Mouse (Mus musculus): Measurements from ENCODE around the gene Mup17. TPM values are rescaled to one million over a fixed set of nuclear protein-coding genes. Genes with fewer than 3 reads are reported as not detected.
A peak's percentile ranks its signal among the peaks of the same experiment; 100 is the strongest.
"Not testable (repeated sequence)": the region's sequence is repeated elsewhere in the genome, so short reads cannot be mapped to it uniquely, and the experiment has no call there.

Mup17 gene
- not detected in 2 replicates for total RNA-seq (2012; rRNA removed)

DNA sequence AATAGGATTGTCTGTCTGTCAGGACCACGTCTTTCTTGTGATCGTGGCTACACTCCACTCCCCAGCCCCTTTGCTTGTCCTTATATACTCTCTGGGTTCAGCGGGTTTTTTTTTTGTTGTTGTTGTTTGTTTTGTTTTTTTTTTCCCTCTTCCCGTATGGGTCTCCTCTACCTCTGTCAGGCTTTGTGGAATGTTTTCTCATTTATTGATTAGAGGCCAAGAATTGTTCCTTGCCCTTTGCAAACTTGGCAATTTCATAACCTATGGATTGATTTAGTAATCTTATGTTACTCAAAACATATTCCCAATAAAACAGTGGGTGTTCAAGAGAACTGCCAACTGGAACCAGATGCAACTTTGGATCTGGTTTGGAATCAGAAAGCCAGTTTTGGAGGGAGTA is at the start of gene Mup17:
Mup17 (minus strand) TSS at position 101 of the 400 bp plus-strand sequence.
- in situ Hi-C loops (cut with MboI; ENCODE audit: low sequenced_read_pairs in 2 of 2, unreplicated experiment in 2 of 2); H3K4me1 ChIP-seq (ENCODE audit: control insufficient read depth in 2 of 2, insufficient read depth in 2 of 2, low read length in 2 of 2, poor library complexity in 1 of 2); H3K36me3 ChIP-seq (ENCODE audit: control insufficient read depth, insufficient read depth, low read length, poor library complexity, severe bottlenecking); H3K4me3 ChIP-seq (ENCODE audit: insufficient read depth in 1 of 2, low read depth in 1 of 2, low read length in 2 of 2, poor library complexity in 1 of 2, severe bottlenecking in 1 of 2); H3K9me3 ChIP-seq (ENCODE audit: control insufficient read depth, insufficient read depth, low read depth, low read length); H3K9ac ChIP-seq (ENCODE audit: insufficient read depth, low read depth, low read length, poor library complexity, severe bottlenecking); DNase-seq (ENCODE audit: low read depth, low spot score); H3K27ac ChIP-seq (ENCODE audit: insufficient read depth, low read depth, low read length, poor library complexity, severe bottlenecking): not testable (repeated sequence)

DNA sequence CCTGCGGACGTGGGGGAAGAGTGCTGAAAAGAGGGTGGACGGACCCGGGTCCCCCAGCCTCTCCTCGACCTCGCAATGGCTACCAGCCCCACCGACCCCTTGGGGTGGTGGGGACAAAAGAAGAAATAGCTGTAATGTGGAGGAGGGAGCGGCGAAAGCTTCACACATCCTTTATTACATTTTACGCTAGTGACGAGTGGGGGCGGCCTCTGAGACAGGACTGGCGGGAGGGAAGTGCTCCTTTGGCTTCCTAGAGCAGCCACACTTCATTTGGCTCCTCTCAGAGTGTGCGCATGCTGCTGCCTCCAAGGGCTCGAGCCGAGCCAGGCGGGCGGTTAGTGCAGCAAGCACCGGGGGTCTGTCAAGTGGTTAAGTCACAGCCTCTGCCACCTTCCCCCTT is 24.1 kb downstream of the Mup17 start:
- DNase-seq (ENCODE audit: low read depth, low spot score); H3K36me3 ChIP-seq (ENCODE audit: control insufficient read depth, insufficient read depth, low read length, poor library complexity, severe bottlenecking); H3K27ac ChIP-seq (ENCODE audit: insufficient read depth, low read depth, low read length, poor library complexity, severe bottlenecking); H3K4me1 ChIP-seq (ENCODE audit: control insufficient read depth in 2 of 2, insufficient read depth in 2 of 2, low read length in 2 of 2, poor library complexity in 1 of 2); in situ Hi-C loops (cut with MboI; ENCODE audit: low sequenced_read_pairs in 2 of 2, unreplicated experiment in 2 of 2); H3K4me3 ChIP-seq (ENCODE audit: insufficient read depth in 1 of 2, low read depth in 1 of 2, low read length in 2 of 2, poor library complexity in 1 of 2, severe bottlenecking in 1 of 2); H3K9ac ChIP-seq (ENCODE audit: insufficient read depth, low read depth, low read length, poor library complexity, severe bottlenecking); H3K9me3 ChIP-seq (ENCODE audit: control insufficient read depth, insufficient read depth, low read depth, low read length): not testable (repeated sequence)

DNA sequence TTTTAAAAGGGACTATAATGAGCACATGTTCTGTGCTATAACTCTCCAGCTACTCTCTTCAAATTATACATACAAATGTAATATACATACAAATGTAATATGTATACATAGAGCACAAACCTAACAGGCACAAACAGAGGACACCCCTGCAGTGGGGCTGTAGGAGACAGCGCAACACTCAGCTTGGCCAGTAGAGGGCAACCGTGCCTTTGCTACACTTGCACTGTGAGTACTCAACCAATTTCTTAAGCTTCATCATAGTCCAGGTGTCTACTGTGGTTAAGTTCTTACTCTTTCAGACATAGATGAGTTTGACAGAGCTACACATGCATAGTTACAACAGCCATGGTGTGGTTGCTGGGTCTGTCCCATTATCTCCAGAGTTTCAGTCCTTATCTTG is 39.8 kb downstream of the Mup17 start:
- H3K4me1 ChIP-seq (ENCODE audit: control insufficient read depth in 2 of 2, insufficient read depth in 2 of 2, low read length in 2 of 2, poor library complexity in 1 of 2); H3K36me3 ChIP-seq (ENCODE audit: control insufficient read depth, insufficient read depth, low read length, poor library complexity, severe bottlenecking); H3K9me3 ChIP-seq (ENCODE audit: control insufficient read depth, insufficient read depth, low read depth, low read length); in situ Hi-C loops (cut with MboI; ENCODE audit: low sequenced_read_pairs in 2 of 2, unreplicated experiment in 2 of 2); H3K9ac ChIP-seq (ENCODE audit: insufficient read depth, low read depth, low read length, poor library complexity, severe bottlenecking); H3K27ac ChIP-seq (ENCODE audit: insufficient read depth, low read depth, low read length, poor library complexity, severe bottlenecking); H3K4me3 ChIP-seq (ENCODE audit: insufficient read depth in 1 of 2, low read depth in 1 of 2, low read length in 2 of 2, poor library complexity in 1 of 2, severe bottlenecking in 1 of 2): not testable (repeated sequence)
- peak; percentile 17 for DNase-seq (ENCODE audit: low read depth, low spot score)
- TF ChIP-seq ZC3H11A (IDR thresholded peaks at IDR 0.05; ENCODE audit: borderline replicate concordance, low read depth, low read length), result peak; percentile 32; the same call in 1 of the 2 replicates

Other genes with a start within 250 kb of the Mup17 start
- gene Mup15, start 156.1 kb downstream of the Mup17 start, total RNA-seq (2012; rRNA removed), result not detected in 2 replicates
- gene Mup16, start 76.3 kb downstream of the Mup17 start, total RNA-seq (2012; rRNA removed), result not detected in 2 replicates
- gene Mup18, start 78.3 kb upstream of the Mup17 start, total RNA-seq (2012; rRNA removed), result not detected in 2 replicates
- gene Mup19, start 186.4 kb upstream of the Mup17 start, total RNA-seq (2012; rRNA removed), result not detected in 2 replicates
- gene Mup5, start 239.4 kb upstream of the Mup17 start, total RNA-seq (2012; rRNA removed), result not detected in 2 replicates